Mouse (Mus musculus) layer of hippocampus, postnatal 36 days (tissue): ENCODE data around the gene Rnf10. TPM values are rescaled to one million over a fixed set of nuclear protein-coding genes. Genes with fewer than 3 reads are reported as not detected.
A peak's percentile ranks its signal among the peaks of the same experiment; 100 is the strongest.
"Not testable (repeated sequence)": the region's sequence is repeated elsewhere in the genome, so short reads cannot be mapped to it uniquely, and the experiment has no call there.

Experiments used
- DNase-seq, 2 experiments: peaks; one replicate each; pipeline ENCODE4 v3.0.0; 2022
- total RNA-seq, 2 experiments: library from RNA; stranded (reverse); gene quantifications; 2 replicates each; pipeline ENCODE4 v1.2.3; 2021

Gene Rnf10
- total RNA-seq: 100 to 1,000 TPM; 238 to 245 TPM

GRCm38 (mm10) chr5:115272812-115273548 is at the start of gene Rnf10:
Rnf10 (minus strand) TSS chr5:115272898.
- peak; percentile 97 to 99 for DNase-seq

- DNase-seq: peak; percentile 76 to 78
Measured at GRCm38 (mm10) chr5:115319004-115319940, 46.6 kb upstream of the Rnf10 start.

GRCm38 (mm10) chr5:115317645-115318328 is 45.1 kb upstream of the Rnf10 start:
- no peak for DNase-seq

GRCm38 (mm10) chr5:115316968-115317644 is 44.4 kb upstream of the Rnf10 start:
- no peak for DNase-seq

- no peak for DNase-seq
Measured at GRCm38 (mm10) chr5:115313668-115313943, 40.9 kb upstream of the Rnf10 start.

GRCm38 (mm10) chr5:115312816-115313667 is 40.3 kb upstream of the Rnf10 start:
- no peak for DNase-seq

- no peak for DNase-seq
Measured at GRCm38 (mm10) chr5:115312354-115312753, 39.7 kb upstream of the Rnf10 start.

- DNase-seq: not testable (repeated sequence)
Measured at GRCm38 (mm10) chr5:115302190-115302589, 29.5 kb upstream of the Rnf10 start.

GRCm38 (mm10) chr5:115301615-115302014 is 28.9 kb upstream of the Rnf10 start:
- no peak for DNase-seq

- DNase-seq: peak; percentile 100
Measured at GRCm38 (mm10) chr5:115300792-115301614, 28.3 kb upstream of the Rnf10 start, which contains the start of gene Dynll1. Dynll1 (minus strand) TSS chr5:115300999.

- peak in 1 of 2 experiments; percentile 62 for DNase-seq
Measured at GRCm38 (mm10) chr5:115300035-115300744, 27.5 kb upstream of the Rnf10 start.

GRCm38 (mm10) chr5:115296347-115296746 is 23.6 kb upstream of the Rnf10 start:
- no peak for DNase-seq

- no peak for DNase-seq
Measured at GRCm38 (mm10) chr5:115294173-115294572, 21.5 kb upstream of the Rnf10 start.

GRCm38 (mm10) chr5:115284735-115285134 is 12.0 kb upstream of the Rnf10 start:
- DNase-seq: no peak

- DNase-seq: no peak
Measured at GRCm38 (mm10) chr5:115280050-115280687, 7.5 kb upstream of the Rnf10 start.

- DNase-seq: peak; percentile 87 to 89
Measured at GRCm38 (mm10) chr5:115279226-115280049, 6.7 kb upstream of the Rnf10 start, which contains the start of gene Coq5. Coq5 (plus strand) TSS chr5:115279666.

- no peak for DNase-seq
Measured at GRCm38 (mm10) chr5:115278785-115279184, 6.1 kb upstream of the Rnf10 start.

- DNase-seq: no peak
Measured at GRCm38 (mm10) chr5:115278053-115278452, 5.4 kb upstream of the Rnf10 start.
